Mouse (Mus musculus): Measurements from ENCODE around the gene Zfp668.
"Not testable (repeated sequence)": the region's sequence is repeated elsewhere in the genome, so short reads cannot be mapped to it uniquely, and the experiment has no call there.

The Zfp668 gene

DNA sequence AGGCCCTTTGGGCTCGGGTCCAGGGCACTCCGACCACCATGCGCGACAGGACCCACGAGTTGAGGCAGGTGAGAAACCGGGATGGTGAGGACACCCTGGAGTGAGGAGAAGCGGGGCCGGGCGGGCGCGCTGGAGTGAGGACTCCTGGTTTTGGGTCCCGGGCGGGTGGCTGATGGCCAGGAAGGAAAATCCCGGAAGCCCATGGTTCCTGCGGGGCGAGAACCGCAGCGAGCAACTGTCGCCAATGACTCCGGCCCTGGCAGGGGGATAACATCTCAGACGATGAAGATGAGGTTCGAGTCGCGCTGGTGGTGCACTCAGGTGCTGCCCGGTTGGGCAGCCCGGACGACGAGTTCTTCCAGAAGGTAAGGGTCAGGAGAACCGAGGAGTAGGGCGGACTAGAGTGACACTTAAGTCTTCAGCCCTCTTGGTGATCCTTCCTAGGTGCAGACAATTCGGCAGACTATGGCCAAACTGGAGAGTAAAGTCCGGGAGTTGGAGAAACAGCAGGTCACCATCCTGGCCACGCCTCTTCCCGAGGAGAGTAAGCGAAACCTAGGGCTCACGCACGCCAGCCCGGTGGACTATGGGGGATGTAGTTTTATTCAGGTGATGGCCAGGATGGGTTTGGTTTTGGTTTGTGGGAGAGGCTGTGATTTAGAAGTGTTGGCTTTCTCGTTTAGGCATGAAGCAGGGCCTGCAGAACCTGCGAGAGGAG is 34.5 kb downstream of the Zfp668 start:
- no peak for DNase-seq (ENCODE audit: low read depth, low spot score)

GRCm38 (mm10) chr7:127841340-127842000 is 35.2 kb downstream of the Zfp668 start:
- DNase-seq (ENCODE audit: low read depth, low spot score), result peak; percentile 71

GRCm38 (mm10) chr7:127840886-127841285 is 35.7 kb downstream of the Zfp668 start:
- DNase-seq (ENCODE audit: low read depth, low spot score), result no peak

DNA sequence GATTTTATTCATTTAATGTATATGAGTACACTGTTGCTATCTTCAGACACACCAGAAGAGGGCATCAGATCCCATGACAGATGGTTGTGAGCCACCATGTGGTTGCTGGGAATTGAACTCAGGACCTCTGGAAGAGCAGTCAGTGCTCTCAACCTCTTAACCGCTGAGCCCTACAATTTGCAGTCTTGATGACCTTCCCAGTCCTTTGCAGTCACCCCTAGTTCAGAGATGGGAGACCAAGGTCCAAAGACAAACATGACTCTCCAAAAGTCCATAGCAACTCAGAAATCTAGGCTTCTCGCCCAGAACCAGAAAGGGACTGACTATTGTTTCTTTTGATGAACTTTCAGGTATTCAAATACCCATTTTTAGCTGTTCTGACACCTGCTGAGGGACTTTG is 36.6 kb downstream of the Zfp668 start:
- DNase-seq (ENCODE audit: low read depth, low spot score), result not testable (repeated sequence)

GRCm38 (mm10) chr7:127837878-127838277 is 38.8 kb downstream of the Zfp668 start:
- not testable (repeated sequence) for DNase-seq (ENCODE audit: low read depth, low spot score)

DNA sequence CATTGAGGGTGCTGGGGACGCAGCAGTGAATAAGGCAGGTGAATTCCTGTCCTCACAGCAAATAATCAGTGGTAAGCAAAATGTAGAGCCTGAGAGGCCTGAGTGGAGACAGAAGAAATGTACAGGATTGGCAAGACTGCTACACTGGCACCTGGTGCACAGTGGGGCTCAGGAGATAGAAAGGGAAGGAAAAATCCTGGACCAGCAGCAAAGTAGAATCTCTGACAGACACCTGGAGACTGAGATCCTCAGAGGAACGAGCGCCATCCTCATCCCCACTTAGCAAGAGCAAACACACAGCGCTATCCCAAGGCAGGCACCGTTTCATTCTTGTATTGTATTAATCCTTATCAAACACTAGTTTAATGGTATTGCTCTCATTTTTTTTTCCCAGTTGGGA is 39.2 kb downstream of the Zfp668 start:
- no peak for DNase-seq (ENCODE audit: low read depth, low spot score)

DNA sequence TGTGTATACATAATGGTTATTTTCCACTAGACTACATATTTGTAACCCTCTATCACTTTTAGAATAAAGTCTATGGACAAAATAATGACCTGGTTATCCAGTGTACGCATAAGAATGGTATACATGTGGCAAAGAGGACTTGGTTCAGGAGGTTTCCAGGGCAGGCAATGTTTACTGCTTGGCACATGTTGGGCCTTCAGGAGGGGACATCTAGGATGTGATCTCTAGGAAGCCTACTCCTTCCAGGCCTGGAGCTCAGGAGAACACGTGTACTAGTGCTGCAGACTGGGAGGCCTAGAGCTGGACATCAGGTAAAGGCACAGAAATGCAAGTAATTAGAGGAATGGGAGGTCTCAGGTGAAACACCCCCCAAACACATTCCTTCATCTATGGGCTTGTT is 41.1 kb downstream of the Zfp668 start:
- no peak for DNase-seq (ENCODE audit: low read depth, low spot score)

- no peak for DNase-seq (ENCODE audit: low read depth, low spot score)
Observed at GRCm38 (mm10) chr7:127824176-127824871, 52.3 kb downstream of the Zfp668 start, which contains the start of the genes Stx4a and Stx1b. Gene Stx4a (plus strand): TSS chr7:127824294. Gene Stx1b (minus strand): TSS chr7:127824549.

- DNase-seq (ENCODE audit: low read depth, low spot score), result no peak
Observed at GRCm38 (mm10) chr7:127823236-127824171, 53.1 kb downstream of the Zfp668 start.

DNA sequence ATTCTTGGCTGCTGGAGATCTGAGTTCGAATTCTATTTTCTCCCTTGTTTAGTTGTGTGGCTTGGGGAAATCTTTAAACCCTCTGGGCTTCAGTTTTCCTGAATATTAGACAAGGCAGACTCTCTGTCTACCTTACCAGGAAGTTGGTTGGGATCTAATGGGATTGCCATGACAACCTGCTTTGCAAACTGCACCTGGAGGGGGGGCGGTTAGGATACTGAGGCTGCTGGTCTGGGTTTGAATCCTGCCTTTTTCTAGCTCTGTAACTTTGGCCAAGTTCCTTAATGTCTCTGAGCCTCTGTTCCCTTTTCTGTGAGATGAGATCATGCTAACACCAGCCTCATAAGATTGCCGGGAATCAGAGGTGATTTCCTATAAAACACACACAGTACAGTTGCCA is 54.1 kb downstream of the Zfp668 start:
- no peak for DNase-seq (ENCODE audit: low read depth, low spot score)

GRCm38 (mm10) chr7:127820836-127821509 is 55.7 kb downstream of the Zfp668 start:
- no peak for DNase-seq (ENCODE audit: low read depth, low spot score)

- DNase-seq (ENCODE audit: low read depth, low spot score), result no peak
Observed at GRCm38 (mm10) chr7:127817776-127818175, 58.9 kb downstream of the Zfp668 start.

DNA sequence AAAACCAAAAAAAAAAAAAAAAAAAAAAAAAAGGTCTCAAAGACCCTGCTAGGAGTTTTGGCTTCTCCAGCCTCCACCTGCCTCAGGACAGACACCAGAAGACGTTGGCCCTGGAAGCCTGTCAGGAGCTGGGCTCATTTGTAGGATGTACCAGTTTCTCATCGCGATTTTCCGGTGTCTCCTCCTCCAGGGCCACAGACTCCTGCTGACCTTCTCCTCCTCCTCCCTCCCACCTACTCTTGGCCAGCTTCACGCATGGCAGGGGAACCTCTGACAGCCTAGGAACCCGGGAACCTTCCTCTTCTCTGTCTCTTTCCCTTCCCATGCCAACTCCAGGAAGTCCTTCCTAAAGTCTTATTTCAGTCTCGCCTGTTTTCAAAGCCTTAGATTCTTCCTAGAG is 59.6 kb downstream of the Zfp668 start:
- DNase-seq (ENCODE audit: low read depth, low spot score), result no peak

DNA sequence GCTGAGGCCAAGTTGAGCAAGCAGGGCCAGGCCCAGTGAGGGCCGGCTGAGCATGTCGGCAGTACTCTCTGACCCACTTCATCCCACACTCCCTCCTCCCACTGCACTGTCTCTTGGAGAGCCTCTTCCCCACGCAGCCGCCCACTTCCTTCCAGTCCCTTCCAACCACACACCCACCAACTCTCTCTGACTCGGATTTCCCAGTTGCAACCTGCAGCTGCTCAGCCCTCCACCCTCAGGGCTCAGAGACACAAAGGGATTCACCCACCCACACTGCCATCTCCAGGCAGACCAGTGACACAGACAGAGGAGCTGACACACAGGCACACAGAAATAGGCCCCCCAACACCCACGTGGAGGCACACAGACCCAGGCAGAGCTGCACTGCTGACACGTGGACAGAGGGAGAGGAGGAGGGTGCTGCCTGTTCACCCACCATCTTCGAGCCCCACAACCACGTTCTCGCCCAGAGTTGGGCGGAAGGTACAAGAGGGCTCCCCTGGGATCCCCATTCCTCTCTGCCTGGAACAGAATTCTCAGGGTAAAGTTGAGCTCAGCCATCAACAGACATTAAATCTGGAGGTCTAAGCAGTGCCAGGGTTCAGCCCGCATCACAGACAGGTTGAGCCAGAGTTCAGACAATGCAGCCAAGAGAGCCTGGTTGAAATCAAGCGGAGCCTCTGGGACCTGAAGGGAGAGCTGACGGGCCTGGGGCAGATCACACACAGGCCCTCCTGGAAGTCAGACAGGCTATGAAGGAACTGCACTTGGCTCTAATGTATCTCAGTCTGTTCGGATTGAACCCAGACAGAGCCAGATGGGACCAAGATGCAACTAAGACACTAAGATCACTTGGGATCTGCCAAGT is 60.4 kb downstream of the Zfp668 start:
- DNase-seq (ENCODE audit: low read depth, low spot score), result peak; percentile 52

GRCm38 (mm10) chr7:127815116-127815665 is 61.4 kb downstream of the Zfp668 start:
- DNase-seq (ENCODE audit: low read depth, low spot score), result no peak

GRCm38 (mm10) chr7:127814241-127814921 is 62.2 kb downstream of the Zfp668 start:
- no peak for DNase-seq (ENCODE audit: low read depth, low spot score)

- no peak for DNase-seq (ENCODE audit: low read depth, low spot score)
Observed at GRCm38 (mm10) chr7:127813821-127814220, 62.8 kb downstream of the Zfp668 start.
